Mouse (Mus musculus) liver, embryonic 14.5 days (tissue): ENCODE data around the gene Etv2. TPM values are rescaled to one million over a fixed set of nuclear protein-coding genes. Genes with fewer than 3 reads are reported as not detected.

Experiments used
- ATAC-seq: fragments of 200-750 bp; cut with Nextera tagmentation; 2 replicates; pipeline ENCODE4 v1.8.0; 2017; ENCODE audit warnings: moderate number of reproducible peaks, mild to moderate bottlenecking, moderate library complexity; ENCODE audit not compliant: insufficient read depth
- DNase-seq, 3 experiments: peaks; one replicate each; pipeline ENCODE4 v3.0.0-alpha.2; 2012 to 2013; ENCODE audit warnings: low read depth in 3 of 3, low spot score in 3 of 3
- H3K27ac ChIP-seq: fragments of 300-500 bp; sonication (generic); 2 replicates; pipeline ENCODE4 v1.5.1; 2014; ENCODE audit warnings: moderate library complexity, mild to moderate bottlenecking, control low read depth, inconsistent platforms
- H3K27me3 ChIP-seq: fragments of 300-500 bp; sonication (generic); 2 replicates; pipeline ENCODE4 v1.6.1; 2014; ENCODE audit warnings: mild to moderate bottlenecking, low read length, moderate library complexity; ENCODE audit not compliant: control insufficient read depth, insufficient read depth
- H3K36me3 ChIP-seq: fragments of 300-500 bp; sonication (generic); replicated peaks from 2 replicates; pipeline ENCODE4 v1.6.1; 2014; ENCODE audit warnings: low read depth; ENCODE audit not compliant: control insufficient read depth, insufficient read depth
- H3K4me1 ChIP-seq, 2 experiments: fragments of 200-500 bp in 1 of 2; fragments of 300-500 bp in 1 of 2; sonication (generic) in 1 of 2; replicated peaks; 2 replicates each; pipeline ENCODE4 v1.6.1; 2012 to 2014; ENCODE audit warnings: antibody characterized with exemption in 1 of 2, inconsistent platforms in 1 of 2, low read length in 1 of 2; ENCODE audit not compliant: control insufficient read depth in 2 of 2, insufficient read depth in 2 of 2
- H3K4me2 ChIP-seq: fragments of 300-500 bp; sonication (generic); 2 replicates; pipeline ENCODE4 v1.6.1; 2014; ENCODE audit warnings: low read depth, mild to moderate bottlenecking, control low read depth, moderate library complexity
- H3K4me3 ChIP-seq, 2 experiments: fragments of 200-500 bp in 1 of 2; fragments of 300-500 bp in 1 of 2; sonication (generic) in 1 of 2; 2 replicates each; pipeline ENCODE4 v1.5.1; 2012 to 2014; ENCODE audit warnings: low read depth in 2 of 2, low read length in 2 of 2, mild to moderate bottlenecking in 2 of 2, control low read depth in 1 of 2, inconsistent platforms in 1 of 2, moderate library complexity in 1 of 2; ENCODE audit not compliant: insufficient read depth in 1 of 2
- H3K9ac ChIP-seq: fragments of 300-500 bp; sonication (generic); replicated peaks from 2 replicates; pipeline ENCODE4 v1.6.1; 2014; ENCODE audit warnings: mild to moderate bottlenecking, control low read depth, moderate library complexity
- H3K9me3 ChIP-seq: fragments of 300-500 bp; sonication (generic); 2 replicates; pipeline ENCODE4 v1.6.1; 2016; ENCODE audit warnings: low read length, mixed read lengths; ENCODE audit not compliant: control insufficient read depth
- CTCF ChIP-seq: IDR thresholded peaks from 2 replicates; pipeline ENCODE4 v1.5.1; 2016; ENCODE audit warnings: antibody characterized with exemption, low read depth, control low read depth
- EP300 ChIP-seq: IDR thresholded peaks from 2 replicates; pipeline ENCODE4 v1.6.1; 2016; ENCODE audit warnings: antibody characterized with exemption, low read depth
- WGBS: fragments of 180-500 bp; shearing (Covaris S2); extraction: QIAGEN DNeasy Blood & Tissue Kit; methylation state at CpG from one replicate; pipeline ENCODE4 v1.1.7; 2014; ENCODE audit not compliant: insufficient replicate concordance; 5-methylcytosine and 5-hydroxymethylcytosine counted together
- microRNA-seq: library from miRNA; unstranded; fragments of <30 nt; microRNA quantifications from one replicate; pipeline ENCODE4, GENCODE M21; 2016
- polyA plus RNA-seq, 2 experiments: library from polyadenylated mRNA; depleted of rRNA in 1 of 2; stranded (reverse) in 1 of 2; unstranded in 1 of 2; fragments of >200 nt; fragmentation: Nextera tagmentation in 1 of 2; extraction: Ambion mirVana in 1 of 2; gene quantifications; 2 replicates each; pipeline versions ENCODE4 v1.2.1 to v1.2.3; 2012 to 2014

Etv2 gene
- polyA plus RNA-seq, 2 experiments: not detected

DNA sequence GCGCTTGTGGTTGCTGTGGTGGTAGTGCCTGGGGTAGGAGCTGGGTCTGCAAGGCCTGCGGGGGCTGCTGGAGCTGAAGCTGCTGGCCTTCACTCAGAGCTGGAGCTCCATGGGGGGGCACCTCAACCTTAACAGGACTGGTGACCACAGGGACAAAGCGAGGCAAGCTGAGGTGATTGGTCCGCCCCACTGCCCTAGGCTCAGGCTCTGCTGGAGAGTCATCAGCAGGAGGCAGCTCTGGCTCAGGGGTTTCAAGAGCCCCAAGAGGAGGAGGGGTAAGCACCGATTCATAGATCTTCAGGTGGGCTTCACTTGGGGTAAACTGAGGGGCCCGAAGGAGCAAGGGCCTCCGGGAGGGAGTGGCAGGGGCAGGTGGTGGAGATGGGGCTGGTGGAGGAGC is 50.5 kb downstream of the Etv2 start:
- Histone ChIP-seq H3K4me3 (no peak overlapping the region), H3K27me3 (no peaks in the 10 kb centered on the region), H3K27ac (no peak overlapping the region), H3K4me2 (no peak overlapping the region), H3K9ac (no peak overlapping the region), H3K9me3 (no peaks in the 10 kb centered on the region), H3K4me1 (peaks cover 4 to 9% of the 10 kb centered on the region in 2 experiments), H3K36me3 (peaks cover 47% of the 10 kb centered on the region)
- DNase-seq (no peak), ATAC-seq (no peak)
- TF ChIP-seq CTCF: no peak
- TF ChIP-seq EP300: no peak
- WGBS: 82% methylated on average over 7 of the region's 7 CpGs

DNA sequence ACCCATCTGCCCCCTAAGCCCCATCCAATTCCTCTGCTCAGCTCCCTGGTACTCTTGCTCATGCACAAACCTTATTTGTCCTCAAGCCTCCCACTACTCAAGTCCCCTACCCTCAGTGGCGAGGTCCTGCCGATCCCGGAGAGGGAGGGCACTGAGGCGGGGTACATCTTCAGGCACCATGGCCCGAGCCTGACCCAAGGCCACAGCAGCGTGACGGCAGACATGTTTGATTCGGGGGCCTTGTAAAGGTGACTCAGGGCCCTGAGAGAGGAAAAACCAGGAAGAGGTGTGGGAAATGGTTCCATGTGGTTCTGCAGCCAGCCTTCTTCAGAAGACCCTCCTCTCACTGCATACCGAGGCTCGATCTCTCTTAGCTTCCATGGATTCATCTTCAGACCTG is 51.3 kb downstream of the Etv2 start:
- Histone ChIP-seq H3K4me1 (peaks cover 0 to 6% of the 10 kb centered on the region in 2 experiments), H3K4me2 (no peak overlapping the region), H3K27ac (no peak overlapping the region), H3K4me3 (no peak overlapping the region), H3K36me3 (peaks cover 52% of the 10 kb centered on the region), H3K9ac (no peak overlapping the region), H3K9me3 (no peaks in the 10 kb centered on the region), H3K27me3 (no peaks in the 10 kb centered on the region)
- ATAC-seq (no peak), DNase-seq (no peak)
- TF ChIP-seq CTCF: no peak
- no peak for TF ChIP-seq EP300
- 86% methylated on average over 10 of the region's 10 CpGs for WGBS

Small RNA genes within 50 kb of the gene (microRNA-seq; reads per million reads assigned to microRNA genes)
- gene Mir3569: 1.7 reads per million

Other genes with a start within 250 kb of the Etv2 start
Only the 30 nearest of the 33 such genes appear.
- 3.3 and 4.7 TPM in 2 replicates for gene Hcst, start 216.0 kb downstream of the Etv2 start, polyA plus RNA-seq (2012; rRNA removed)
- 4.5 and 4.9 TPM in 2 replicates for gene Hcst, start 216.0 kb downstream of the Etv2 start, polyA plus RNA-seq (2014; fragmentation: Nextera tagmentation; extraction: Ambion mirVana)
- 0.92 and 1.2 TPM in 2 replicates for gene Nfkbid, start 214.1 kb downstream of the Etv2 start, polyA plus RNA-seq (2012; rRNA removed)
- gene Nfkbid, start 214.1 kb downstream of the Etv2 start, polyA plus RNA-seq (2014; fragmentation: Nextera tagmentation; extraction: Ambion mirVana): 0.69 and 1.1 TPM in 2 replicates
- gene Aplp1, start 190.3 kb downstream of the Etv2 start, polyA plus RNA-seq (2012; rRNA removed): 2.9 and 4.0 TPM in 2 replicates
- gene Aplp1, start 190.3 kb downstream of the Etv2 start, polyA plus RNA-seq (2014; fragmentation: Nextera tagmentation; extraction: Ambion mirVana): 3.5 and 4.5 TPM in 2 replicates
- gene Kirrel2, start 178.2 kb downstream of the Etv2 start, polyA plus RNA-seq (2012; rRNA removed): 0.10 and 0.30 TPM in 2 replicates
- 0.18 TPM in 1 of 2 replicates, not detected in the other for gene Kirrel2, start 178.2 kb downstream of the Etv2 start, polyA plus RNA-seq (2014; fragmentation: Nextera tagmentation; extraction: Ambion mirVana)
- 0.03 TPM in 2 replicates for gene Nphs1, start 177.5 kb downstream of the Etv2 start, polyA plus RNA-seq (2012; rRNA removed)
- 0.08 and 0.19 TPM in 2 replicates for gene Nphs1, start 177.5 kb downstream of the Etv2 start, polyA plus RNA-seq (2014; fragmentation: Nextera tagmentation; extraction: Ambion mirVana)
- 47.9 and 52.1 TPM in 2 replicates for gene Prodh2, start 142.2 kb downstream of the Etv2 start, polyA plus RNA-seq (2012; rRNA removed)
- gene Prodh2, start 142.2 kb downstream of the Etv2 start, polyA plus RNA-seq (2014; fragmentation: Nextera tagmentation; extraction: Ambion mirVana): 33.8 and 41.4 TPM in 2 replicates
- 7.1 and 7.9 TPM in 2 replicates for gene Arhgap33, start 100.8 kb downstream of the Etv2 start, polyA plus RNA-seq (2012; rRNA removed)
- gene Arhgap33, start 100.8 kb downstream of the Etv2 start, polyA plus RNA-seq (2014; fragmentation: Nextera tagmentation; extraction: Ambion mirVana): 1.3 and 2.0 TPM in 2 replicates
- gene Hspb6, start 83.7 kb downstream of the Etv2 start, polyA plus RNA-seq (2012; rRNA removed): 4.2 and 5.5 TPM in 2 replicates
- gene Hspb6, start 83.7 kb downstream of the Etv2 start, polyA plus RNA-seq (2014; fragmentation: Nextera tagmentation; extraction: Ambion mirVana): 3.0 and 3.6 TPM in 2 replicates
- 6.5 and 6.8 TPM in 2 replicates for gene Proser3, start 83.6 kb downstream of the Etv2 start, polyA plus RNA-seq (2012; rRNA removed)
- 1.3 and 2.8 TPM in 2 replicates for gene Proser3, start 83.6 kb downstream of the Etv2 start, polyA plus RNA-seq (2014; fragmentation: Nextera tagmentation; extraction: Ambion mirVana)
- gene Lin37, start 76.0 kb downstream of the Etv2 start, polyA plus RNA-seq (2012; rRNA removed): 15.3 and 17.6 TPM in 2 replicates
- 21.2 and 22.0 TPM in 2 replicates for gene Lin37, start 76.0 kb downstream of the Etv2 start, polyA plus RNA-seq (2014; fragmentation: Nextera tagmentation; extraction: Ambion mirVana)
- gene U2af1l4, start 72.6 kb downstream of the Etv2 start, polyA plus RNA-seq (2012; rRNA removed): 19.5 and 28.1 TPM in 2 replicates
- gene U2af1l4, start 72.6 kb downstream of the Etv2 start, polyA plus RNA-seq (2014; fragmentation: Nextera tagmentation; extraction: Ambion mirVana): 40.7 and 44.0 TPM in 2 replicates
- 1.2 and 1.4 TPM in 2 replicates for gene Gm49396, start 72.5 kb downstream of the Etv2 start, polyA plus RNA-seq (2012; rRNA removed)
- gene Gm49396, start 72.5 kb downstream of the Etv2 start, polyA plus RNA-seq (2014; fragmentation: Nextera tagmentation; extraction: Ambion mirVana): 0.71 and 0.99 TPM in 2 replicates
- gene Psenen, start 72.2 kb downstream of the Etv2 start, polyA plus RNA-seq (2012; rRNA removed): 55.8 and 63.5 TPM in 2 replicates
- gene Psenen, start 72.2 kb downstream of the Etv2 start, polyA plus RNA-seq (2014; fragmentation: Nextera tagmentation; extraction: Ambion mirVana): 59.1 and 64.6 TPM in 2 replicates
- 1.5 and 1.8 TPM in 2 replicates for gene Igflr1, start 70.4 kb downstream of the Etv2 start, polyA plus RNA-seq (2012; rRNA removed)
- gene Igflr1, start 70.4 kb downstream of the Etv2 start, polyA plus RNA-seq (2014; fragmentation: Nextera tagmentation; extraction: Ambion mirVana): 0.53 and 1.2 TPM in 2 replicates
- gene Kmt2b, start 47.1 kb downstream of the Etv2 start, polyA plus RNA-seq (2012; rRNA removed): 10.4 and 12.7 TPM in 2 replicates
- gene Kmt2b, start 47.1 kb downstream of the Etv2 start, polyA plus RNA-seq (2014; fragmentation: Nextera tagmentation; extraction: Ambion mirVana): 3.4 and 4.2 TPM in 2 replicates
- 0.04 and 0.06 TPM in 2 replicates for gene Zbtb32, start 36.9 kb downstream of the Etv2 start, polyA plus RNA-seq (2012; rRNA removed)
- gene Zbtb32, start 36.9 kb downstream of the Etv2 start, polyA plus RNA-seq (2014; fragmentation: Nextera tagmentation; extraction: Ambion mirVana): 0.20 TPM in 1 of 2 replicates, not detected in the other
- 0.29 and 0.67 TPM in 2 replicates for gene Upk1a, start 23.0 kb downstream of the Etv2 start, polyA plus RNA-seq (2012; rRNA removed)
- gene Upk1a, start 23.0 kb downstream of the Etv2 start, polyA plus RNA-seq (2014; fragmentation: Nextera tagmentation; extraction: Ambion mirVana): not detected in 2 replicates
- gene Cox6b1, start 9.7 kb downstream of the Etv2 start, polyA plus RNA-seq (2012; rRNA removed): 300 and 459 TPM in 2 replicates
- 647 and 655 TPM in 2 replicates for gene Cox6b1, start 9.7 kb downstream of the Etv2 start, polyA plus RNA-seq (2014; fragmentation: Nextera tagmentation; extraction: Ambion mirVana)
- gene Rbm42, start 14.5 kb upstream of the Etv2 start, polyA plus RNA-seq (2012; rRNA removed): 22.9 and 25.2 TPM in 2 replicates
- 34.5 and 40.4 TPM in 2 replicates for gene Rbm42, start 14.5 kb upstream of the Etv2 start, polyA plus RNA-seq (2014; fragmentation: Nextera tagmentation; extraction: Ambion mirVana)
- 23.8 and 28.5 TPM in 2 replicates for gene Haus5, start 29.1 kb upstream of the Etv2 start, polyA plus RNA-seq (2012; rRNA removed)
- 28.7 and 29.1 TPM in 2 replicates for gene Haus5, start 29.1 kb upstream of the Etv2 start, polyA plus RNA-seq (2014; fragmentation: Nextera tagmentation; extraction: Ambion mirVana)
- gene Pmis2, start 35.8 kb upstream of the Etv2 start, polyA plus RNA-seq (2012; rRNA removed): not detected in 2 replicates
- gene Pmis2, start 35.8 kb upstream of the Etv2 start, polyA plus RNA-seq (2014; fragmentation: Nextera tagmentation; extraction: Ambion mirVana): not detected in 2 replicates
- 0.13 and 0.32 TPM in 2 replicates for gene 2200002J24Rik, start 63.1 kb upstream of the Etv2 start, polyA plus RNA-seq (2012; rRNA removed)
- 1.2 and 2.0 TPM in 2 replicates for gene 2200002J24Rik, start 63.1 kb upstream of the Etv2 start, polyA plus RNA-seq (2014; fragmentation: Nextera tagmentation; extraction: Ambion mirVana)
- gene Atp4a, start 76.4 kb upstream of the Etv2 start, polyA plus RNA-seq (2012; rRNA removed): 0.97 and 1.6 TPM in 2 replicates
- gene Atp4a, start 76.4 kb upstream of the Etv2 start, polyA plus RNA-seq (2014; fragmentation: Nextera tagmentation; extraction: Ambion mirVana): 0.43 and 2.1 TPM in 2 replicates
- gene Tmem147, start 93.7 kb upstream of the Etv2 start, polyA plus RNA-seq (2012; rRNA removed): 63.3 and 64.4 TPM in 2 replicates
- gene Tmem147, start 93.7 kb upstream of the Etv2 start, polyA plus RNA-seq (2014; fragmentation: Nextera tagmentation; extraction: Ambion mirVana): 110 and 117 TPM in 2 replicates
- gene Gapdhs, start 107.8 kb upstream of the Etv2 start, polyA plus RNA-seq (2012; rRNA removed): not detected in 2 replicates
- not detected in 2 replicates for gene Gapdhs, start 107.8 kb upstream of the Etv2 start, polyA plus RNA-seq (2014; fragmentation: Nextera tagmentation; extraction: Ambion mirVana)
- gene Sbsn, start 115.6 kb upstream of the Etv2 start, polyA plus RNA-seq (2012; rRNA removed): 0.12 and 0.37 TPM in 2 replicates
- not detected in 2 replicates for gene Sbsn, start 115.6 kb upstream of the Etv2 start, polyA plus RNA-seq (2014; fragmentation: Nextera tagmentation; extraction: Ambion mirVana)
- 0.23 and 0.26 TPM in 2 replicates for gene Dmkn, start 127.9 kb upstream of the Etv2 start, polyA plus RNA-seq (2012; rRNA removed)
- 0.20 TPM in 1 of 2 replicates, not detected in the other for gene Dmkn, start 127.9 kb upstream of the Etv2 start, polyA plus RNA-seq (2014; fragmentation: Nextera tagmentation; extraction: Ambion mirVana)
- not detected in 2 replicates for gene Krtdap, start 152.0 kb upstream of the Etv2 start, polyA plus RNA-seq (2012; rRNA removed)
- not detected in 2 replicates for gene Krtdap, start 152.0 kb upstream of the Etv2 start, polyA plus RNA-seq (2014; fragmentation: Nextera tagmentation; extraction: Ambion mirVana)
- gene Ffar2, start 187.9 kb upstream of the Etv2 start, polyA plus RNA-seq (2012; rRNA removed): 0.36 and 0.41 TPM in 2 replicates
- gene Ffar2, start 187.9 kb upstream of the Etv2 start, polyA plus RNA-seq (2014; fragmentation: Nextera tagmentation; extraction: Ambion mirVana): 0.34 and 0.43 TPM in 2 replicates
- gene Ffar3, start 220.3 kb upstream of the Etv2 start, polyA plus RNA-seq (2012; rRNA removed): not detected in 2 replicates
- gene Ffar3, start 220.3 kb upstream of the Etv2 start, polyA plus RNA-seq (2014; fragmentation: Nextera tagmentation; extraction: Ambion mirVana): not detected in 2 replicates